Mouse (Mus musculus): ENCODE results near the gene Sema4c. TPM values are rescaled to one million over a fixed set of nuclear protein-coding genes. Genes with fewer than 3 reads are reported as not detected.

Sema4c gene
- polyA plus RNA-seq, 1 experiment, result 30.7 TPM

DNA sequence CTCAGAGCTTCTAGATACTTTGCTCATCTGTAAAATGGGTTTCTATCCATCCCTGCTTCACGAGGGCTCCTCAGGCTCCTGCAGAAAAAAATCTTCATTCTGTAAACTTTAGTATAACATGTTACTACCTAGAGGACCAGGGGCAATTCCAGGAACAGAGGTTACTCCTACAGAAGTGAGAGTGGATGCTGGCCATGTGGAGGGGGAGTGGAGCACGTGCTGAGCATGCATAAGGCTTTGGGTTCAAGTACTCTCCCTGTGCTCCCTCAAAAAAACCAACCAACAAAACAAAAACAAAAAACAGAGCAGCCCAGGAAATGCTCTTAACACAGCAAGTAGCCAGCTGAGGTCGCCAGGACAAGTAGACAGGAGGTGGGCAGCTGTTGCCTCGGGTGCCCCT, 5.5 kb upstream of the Sema4c start:
- no peak overlapping the region for H3K4me3 ChIP-seq
- no peak for TF ChIP-seq MAX (IDR thresholded peaks at IDR 0.05; ENCODE audit: low read depth)
- TF ChIP-seq MYOG (IDR thresholded peaks at IDR 0.05; ENCODE audit: control insufficient read depth in 1 of 3, insufficient read depth in 1 of 3, insufficient read length in 2 of 3, low read depth in 2 of 3), result peak in 1 of 3 experiments; percentile 30
- TF ChIP-seq POLR2AphosphoS2 (IDR thresholded peaks at IDR 0.05; ENCODE audit: insufficient read length, low read depth), result no peak
- no peaks in the 10 kb centered on the region for H3K79me2 ChIP-seq (ENCODE audit: control insufficient read depth, insufficient read depth)
- H3ac ChIP-seq (ENCODE audit: control insufficient read depth, insufficient read length), result no peak overlapping the region
- peak overlapping the region; percentile 98 for H3K4me2 ChIP-seq (ENCODE audit: low read depth)
- H3K36me3 ChIP-seq (ENCODE audit: control insufficient read depth, insufficient read depth), result no peaks in the 10 kb centered on the region
- no peaks in the 10 kb centered on the region for H3K27me3 ChIP-seq (ENCODE audit: control insufficient read depth, insufficient read depth, insufficient read length)

- Histone ChIP-seq H3ac (ENCODE audit: control insufficient read depth, insufficient read length) (no peak overlapping the region), H3K36me3 (ENCODE audit: control insufficient read depth, insufficient read depth) (no peaks in the 10 kb centered on the region), H3K4me3 (no peak overlapping the region), H3K79me2 (ENCODE audit: control insufficient read depth, insufficient read depth) (no peaks in the 10 kb centered on the region), H3K27me3 (ENCODE audit: control insufficient read depth, insufficient read depth, insufficient read length) (no peaks in the 10 kb centered on the region), H3K4me2 (ENCODE audit: low read depth) (peak overlapping the region; percentile 98)
- TF ChIP-seq TCF3 (IDR thresholded peaks at IDR 0.05; ENCODE audit: insufficient read length, low read depth), result peak; percentile 0
- peak; percentile 64 to 93 (median 67) for TF ChIP-seq MYOG (IDR thresholded peaks at IDR 0.05; ENCODE audit: control insufficient read depth in 1 of 3, insufficient read depth in 1 of 3, insufficient read length in 2 of 3, low read depth in 2 of 3)
- 0 out of 2 replicates have a peak, but pooled peaks have one; percentile 9 for TF ChIP-seq CEBPB (IDR thresholded peaks at IDR 0.05; ENCODE audit: insufficient read depth, poor library complexity, severe bottlenecking)
- no peak for TF ChIP-seq SRF (IDR thresholded peaks at IDR 0.05; ENCODE audit: control insufficient read depth, insufficient read length, low read depth)
- peak in 2 of 3 experiments; percentile 84 to 92 for TF ChIP-seq MYOD1 (IDR thresholded peaks at IDR 0.05; ENCODE audit: control insufficient read depth in 1 of 3, insufficient read length in 2 of 3, low read depth in 2 of 3)
- TF ChIP-seq E2F4 (IDR thresholded peaks at IDR 0.05; ENCODE audit: insufficient read depth), result no peak
- no peak for TF ChIP-seq POLR2A (IDR thresholded peaks at IDR 0.05; ENCODE audit: insufficient read length, low read depth)
- TF ChIP-seq TCF12 (IDR thresholded peaks at IDR 0.05; ENCODE audit: insufficient read depth, poor library complexity, severe bottlenecking), result peak; percentile 42
- TF ChIP-seq MAX (IDR thresholded peaks at IDR 0.05; ENCODE audit: low read depth), result no peak
These were observed 5.0 kb upstream of the Sema4c start for GRCm38 (mm10) chr1:36563197-36563596.

DNA sequence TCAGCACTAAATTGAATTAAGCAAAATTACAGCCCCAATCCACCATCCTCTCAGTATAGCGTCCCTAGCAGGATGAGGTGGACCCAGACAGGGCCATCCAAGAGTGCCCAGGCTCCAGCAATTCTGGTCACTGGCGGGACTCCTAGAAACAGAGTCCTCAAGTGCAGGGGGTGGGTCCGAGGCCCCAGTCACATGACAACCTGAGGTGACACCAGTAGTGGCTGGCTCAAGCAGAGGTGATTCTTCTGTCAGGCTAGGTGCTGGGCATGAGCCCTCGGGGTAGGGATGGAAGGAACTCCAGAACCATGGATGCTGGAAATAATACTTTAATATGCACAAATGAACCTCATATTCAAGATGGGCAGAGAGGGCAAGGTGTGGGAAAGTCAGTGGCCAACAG, 4.2 kb upstream of the Sema4c start:
- Histone ChIP-seq H3K79me2 (ENCODE audit: control insufficient read depth, insufficient read depth) (peaks cover under 1% of the 10 kb centered on the region), H3ac (ENCODE audit: control insufficient read depth, insufficient read length) (no peak overlapping the region), H3K27me3 (ENCODE audit: control insufficient read depth, insufficient read depth, insufficient read length) (no peaks in the 10 kb centered on the region), H3K36me3 (ENCODE audit: control insufficient read depth, insufficient read depth) (no peaks in the 10 kb centered on the region), H3K4me2 (ENCODE audit: low read depth) (peak overlapping the region; percentile 98), H3K4me3 (no peak overlapping the region)
- TF ChIP-seq MYOD1 (IDR thresholded peaks at IDR 0.05; ENCODE audit: control insufficient read depth in 1 of 3, insufficient read length in 2 of 3, low read depth in 2 of 3), result no peak
- TF ChIP-seq USF1 (IDR thresholded peaks at IDR 0.05; ENCODE audit: low read depth), result peak; percentile 7

GRCm38 (mm10) chr1:36560903-36561302, 2.8 kb upstream of the Sema4c start:
- TF ChIP-seq MYOD1 (IDR thresholded peaks at IDR 0.05; ENCODE audit: control insufficient read depth in 1 of 3, insufficient read length in 2 of 3, low read depth in 2 of 3) (peak in 1 of 3 experiments; percentile 15), SRF (IDR thresholded peaks at IDR 0.05; ENCODE audit: control insufficient read depth, insufficient read length, low read depth) (no peak)
- H3K27me3 ChIP-seq (ENCODE audit: control insufficient read depth, insufficient read depth, insufficient read length), result no peaks in the 10 kb centered on the region
- H3K4me3 ChIP-seq, result no peak overlapping the region
- H3K4me2 ChIP-seq (ENCODE audit: low read depth), result peak overlapping the region; percentile 98
- no peak overlapping the region for H3ac ChIP-seq (ENCODE audit: control insufficient read depth, insufficient read length)
- H3K79me2 ChIP-seq (ENCODE audit: control insufficient read depth, insufficient read depth), result peaks cover 15% of the 10 kb centered on the region
- no peaks in the 10 kb centered on the region for H3K36me3 ChIP-seq (ENCODE audit: control insufficient read depth, insufficient read depth)

DNA sequence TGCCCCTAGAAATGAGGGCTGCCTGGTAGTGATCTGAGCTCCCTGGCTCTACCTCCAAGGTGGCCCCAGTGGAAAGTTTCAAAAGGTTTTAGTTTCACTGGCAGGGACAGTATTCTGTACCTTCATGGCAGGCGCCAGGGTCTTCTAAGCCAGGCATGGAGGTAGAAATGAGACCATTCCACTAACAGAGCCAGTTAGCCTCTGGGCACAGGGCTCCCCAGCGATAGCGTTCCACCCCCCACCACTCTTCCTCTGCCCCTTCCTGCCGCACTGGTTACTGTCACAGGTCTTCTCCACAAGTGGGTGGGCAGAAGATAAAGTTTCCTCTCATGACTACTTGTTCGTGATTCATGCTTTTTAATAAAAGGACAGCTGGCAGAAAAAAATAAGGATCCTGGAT, 1.7 kb upstream of the Sema4c start:
- Histone ChIP-seq H3K4me2 (ENCODE audit: low read depth) (peak overlapping the region; percentile 98), H3ac (ENCODE audit: control insufficient read depth, insufficient read length) (no peak overlapping the region)
- peak in 1 of 3 experiments; percentile 2 for TF ChIP-seq MYOG (IDR thresholded peaks at IDR 0.05; ENCODE audit: control insufficient read depth in 1 of 3, insufficient read depth in 1 of 3, insufficient read length in 2 of 3, low read depth in 2 of 3)
- TF ChIP-seq E2F4 (IDR thresholded peaks at IDR 0.05; ENCODE audit: insufficient read depth), result no peak
- no peak for TF ChIP-seq CEBPB (IDR thresholded peaks at IDR 0.05; ENCODE audit: insufficient read depth, poor library complexity, severe bottlenecking)
- TF ChIP-seq MYOD1 (IDR thresholded peaks at IDR 0.05; ENCODE audit: control insufficient read depth in 1 of 3, insufficient read length in 2 of 3, low read depth in 2 of 3), result peak in 1 of 3 experiments; percentile 50
- TF ChIP-seq POLR2AphosphoS2 (IDR thresholded peaks at IDR 0.05; ENCODE audit: insufficient read length, low read depth), result peak; percentile 63
- TF ChIP-seq USF1 (IDR thresholded peaks at IDR 0.05; ENCODE audit: low read depth), result no peak
- no peak for TF ChIP-seq TCF12 (IDR thresholded peaks at IDR 0.05; ENCODE audit: insufficient read depth, poor library complexity, severe bottlenecking)
- peak; percentile 63 for TF ChIP-seq POLR2A (IDR thresholded peaks at IDR 0.05; ENCODE audit: insufficient read length, low read depth)

GRCm38 (mm10) chr1:36559256-36559655, 1.1 kb upstream of the Sema4c start:
- Histone ChIP-seq H3K4me3 (peak overlapping the region; percentile 99), H3K27me3 (ENCODE audit: control insufficient read depth, insufficient read depth, insufficient read length) (no peaks in the 10 kb centered on the region), H3K36me3 (ENCODE audit: control insufficient read depth, insufficient read depth) (peaks cover 6% of the 10 kb centered on the region), H3K4me2 (ENCODE audit: low read depth) (peak overlapping the region; percentile 98), H3K79me2 (ENCODE audit: control insufficient read depth, insufficient read depth) (peaks cover 32% of the 10 kb centered on the region), H3ac (ENCODE audit: control insufficient read depth, insufficient read length) (no peak overlapping the region)
- no peak for TF ChIP-seq SRF (IDR thresholded peaks at IDR 0.05; ENCODE audit: control insufficient read depth, insufficient read length, low read depth)
- no peak for TF ChIP-seq TCF3 (IDR thresholded peaks at IDR 0.05; ENCODE audit: insufficient read length, low read depth)
- no peak for TF ChIP-seq POLR2AphosphoS2 (IDR thresholded peaks at IDR 0.05; ENCODE audit: insufficient read length, low read depth)
- TF ChIP-seq CEBPB (IDR thresholded peaks at IDR 0.05; ENCODE audit: insufficient read depth, poor library complexity, severe bottlenecking), result no peak
- TF ChIP-seq E2F4 (IDR thresholded peaks at IDR 0.05; ENCODE audit: insufficient read depth), result no peak
- TF ChIP-seq TCF12 (IDR thresholded peaks at IDR 0.05; ENCODE audit: insufficient read depth, poor library complexity, severe bottlenecking), result no peak
- no peak for TF ChIP-seq MAX (IDR thresholded peaks at IDR 0.05; ENCODE audit: low read depth)
- TF ChIP-seq USF1 (IDR thresholded peaks at IDR 0.05; ENCODE audit: low read depth), result no peak
- no peak for TF ChIP-seq POLR2A (IDR thresholded peaks at IDR 0.05; ENCODE audit: insufficient read length, low read depth)
- TF ChIP-seq MYOD1 (IDR thresholded peaks at IDR 0.05; ENCODE audit: control insufficient read depth in 1 of 3, insufficient read length in 2 of 3, low read depth in 2 of 3), result no peak
- no peak for TF ChIP-seq MYOG (IDR thresholded peaks at IDR 0.05; ENCODE audit: control insufficient read depth in 1 of 3, insufficient read depth in 1 of 3, insufficient read length in 2 of 3, low read depth in 2 of 3)
- no peak for TF ChIP-seq REST (IDR thresholded peaks at IDR 0.05; ENCODE audit: insufficient read depth, insufficient read length)

More for the DNA sequence above, 1.7 kb upstream of the Sema4c start:
- H3K4me3 ChIP-seq, result peak overlapping the region; percentile 99
- H3K36me3 ChIP-seq (ENCODE audit: control insufficient read depth, insufficient read depth), result peaks cover 4% of the 10 kb centered on the region
- H3K79me2 ChIP-seq (ENCODE audit: control insufficient read depth, insufficient read depth), result peaks cover 25% of the 10 kb centered on the region
- H3K27me3 ChIP-seq (ENCODE audit: control insufficient read depth, insufficient read depth, insufficient read length), result no peaks in the 10 kb centered on the region

Measured in myocyte (in vitro differentiated cells).